Mouse (Mus musculus) small intestine, adult 2 months (tissue): ENCODE data around the gene Tmco2. TPM values are rescaled to one million over a fixed set of nuclear protein-coding genes. Genes with fewer than 3 reads are reported as not detected.

ENCODE experiments used
- H3K27ac ChIP-seq: fragments of 200-500 bp; 2 replicates; pipeline ENCODE4 v1.5.1; 2012; ENCODE audit warnings: low read depth, low read length, control low read depth, inconsistent platforms; ENCODE audit not compliant: insufficient read depth
- H3K27me3 ChIP-seq: fragments of 200-500 bp; 2 replicates; pipeline ENCODE4 v1.6.1; 2012; ENCODE audit warnings: mild to moderate bottlenecking, moderate library complexity, low read length, inconsistent platforms; ENCODE audit not compliant: control insufficient read depth, insufficient read depth
- H3K36me3 ChIP-seq: fragments of 200-500 bp; 2 replicates; pipeline ENCODE4 v1.6.1; 2012; ENCODE audit warnings: mild to moderate bottlenecking, low read length, control low read depth, inconsistent platforms; ENCODE audit not compliant: control insufficient read depth, insufficient read depth
- H3K4me1 ChIP-seq: fragments of 200-500 bp; 2 replicates; pipeline ENCODE4 v1.6.1; 2012; ENCODE audit warnings: low read length, inconsistent platforms, mixed read lengths; ENCODE audit not compliant: control insufficient read depth, insufficient read depth, insufficient read length
- H3K4me3 ChIP-seq: fragments of 200-500 bp; 2 replicates; pipeline ENCODE4 v1.5.1; 2012; ENCODE audit warnings: low read depth, mild to moderate bottlenecking, control low read depth, inconsistent platforms, low read length, moderate library complexity
- CTCF ChIP-seq: fragments of 200-500 bp; IDR thresholded peaks from 2 replicates; pipeline ENCODE4 v1.5.1; 2012; ENCODE audit warnings: low read depth, mild to moderate bottlenecking, control low read depth, inconsistent platforms, low read length, moderate library complexity, mixed read lengths; ENCODE audit not compliant: insufficient replicate concordance, insufficient read length; ENCODE audit errors: extremely low read depth
- POLR2A ChIP-seq: fragments of 200-500 bp; IDR thresholded peaks from 2 replicates; pipeline ENCODE4 v1.6.1; 2012; ENCODE audit warnings: low read depth, mild to moderate bottlenecking, control low read depth, inconsistent platforms, low read length, moderate library complexity
- WGBS: fragments of 180-500 bp; shearing (Covaris S2); methylation state at CpG from one replicate; pipeline ENCODE4 v1.1.7; 2018; 5-methylcytosine and 5-hydroxymethylcytosine counted together
- polyA plus RNA-seq: library from polyadenylated mRNA; depleted of rRNA; stranded (reverse); fragments of >200 nt; gene quantifications from 2 replicates; pipeline ENCODE4 v1.2.3, GENCODE M21; 2012; rRNA removed

Gene Tmco2
- polyA plus RNA-seq = not detected in 2 replicates

DNA sequence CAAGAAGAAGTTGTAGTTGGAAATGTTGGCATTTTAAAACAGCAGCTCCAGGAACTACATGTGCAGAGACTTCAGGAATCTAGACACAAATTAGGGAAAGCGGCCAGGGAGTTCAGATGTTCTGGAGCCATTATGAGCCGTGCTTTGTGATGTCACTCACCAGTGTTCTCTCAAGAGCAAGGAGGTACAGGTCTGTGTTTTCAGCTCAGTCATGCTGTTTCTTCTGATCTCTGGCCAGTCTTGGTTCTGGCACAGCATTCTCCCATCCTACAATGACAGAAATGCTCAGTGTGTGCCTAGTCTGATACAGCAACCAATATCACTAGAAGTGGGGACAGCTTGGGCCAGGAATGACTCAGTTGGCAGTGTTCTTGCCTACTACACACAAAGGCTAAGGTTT is at the start of gene Tmco2:
TSS of gene Tmco2 (minus strand) at position 101 of the 400 bp plus-strand sequence.
- H3K4me3 ChIP-seq = no peak within 1 kb of the TSS
- 93% methylated on average over 2 of the region's 2 CpGs for WGBS
- H3K4me1 ChIP-seq = no peaks in the 10 kb centered on the region
- H3K36me3 ChIP-seq = no peaks in the 10 kb centered on the region
- no peak within 1 kb of the TSS for H3K27ac ChIP-seq
- no peaks in the 10 kb centered on the region for H3K27me3 ChIP-seq
- TF ChIP-seq POLR2A (no peak), CTCF (no peak)

DNA sequence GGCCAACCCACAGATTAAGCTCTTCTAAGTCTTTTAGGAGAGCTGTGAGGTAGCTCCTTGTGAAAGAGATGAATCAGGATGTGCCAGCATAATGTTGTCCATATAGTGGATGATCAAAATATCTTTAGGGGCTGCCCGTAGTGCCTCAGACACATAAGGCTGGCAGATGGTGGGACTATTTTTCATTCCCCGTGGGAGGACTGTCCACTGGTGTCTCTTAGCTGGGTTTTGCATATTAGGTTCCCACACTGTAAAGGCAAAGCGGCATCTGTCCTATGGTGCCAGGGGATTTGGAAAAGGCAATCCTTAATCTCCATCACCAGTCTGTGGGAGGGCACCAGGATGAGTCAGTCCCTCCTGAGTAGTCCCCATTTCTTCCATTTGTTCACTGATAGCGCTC is 5.7 kb downstream of the Tmco2 start:
- 85% methylated on average over 4 of the region's 4 CpGs for WGBS
- H3K27me3 ChIP-seq = no peaks in the 10 kb centered on the region
- no peak overlapping the region for H3K27ac ChIP-seq
- no peak for TF ChIP-seq CTCF
- no peaks in the 10 kb centered on the region for H3K36me3 ChIP-seq
- no peak overlapping the region for H3K4me3 ChIP-seq
- H3K4me1 ChIP-seq = no peaks in the 10 kb centered on the region

DNA sequence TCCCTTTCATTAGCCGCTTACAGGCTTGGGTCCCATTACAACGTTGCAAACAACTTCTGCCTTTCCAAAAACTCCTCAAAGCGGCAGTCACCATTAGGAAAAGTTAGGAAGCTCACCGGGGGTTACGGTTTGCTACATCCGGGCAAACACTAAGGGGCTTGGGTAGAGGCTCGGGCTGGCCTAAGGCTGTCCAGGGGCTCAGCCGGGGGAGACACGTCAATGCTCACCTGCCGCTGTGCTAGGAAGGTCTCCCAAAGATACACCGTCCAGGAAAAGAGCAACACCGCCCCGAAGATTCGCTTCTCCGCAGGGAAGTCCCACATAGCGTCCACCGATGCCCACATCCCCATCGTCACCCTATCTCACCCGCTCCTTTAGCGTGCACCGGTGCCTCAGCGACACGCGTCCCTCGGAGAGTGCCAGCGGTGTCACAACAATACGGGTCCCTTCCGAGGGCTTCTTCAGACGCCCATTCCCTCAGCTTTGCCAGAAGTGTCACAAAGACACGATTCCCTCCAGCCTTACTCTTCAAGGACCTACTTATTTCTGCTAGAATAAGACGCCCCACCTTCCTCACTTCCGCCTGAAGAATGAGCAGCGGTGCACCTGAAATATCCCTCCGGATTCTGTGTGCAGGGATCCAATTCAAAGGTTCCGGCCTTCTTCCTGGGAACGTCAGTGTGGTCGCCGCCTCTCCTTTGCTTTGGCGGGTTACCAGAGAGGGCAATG is 11.2 kb downstream of the Tmco2 start, which contains the start of gene Zmpste24:
TSS of gene Zmpste24 (minus strand) at position 592 of the 729 bp plus-strand sequence.
- no peak for TF ChIP-seq CTCF
- no peak for TF ChIP-seq POLR2A
- 0 out of 2 replicates have a peak within 1 kb of the TSS, but pooled peaks have one; percentile 5 for H3K27ac ChIP-seq
- H3K36me3 ChIP-seq = peaks cover 10% of the 10 kb centered on the region; the same call in 1 of the 2 replicates
- H3K27me3 ChIP-seq = no peaks in the 10 kb centered on the region
- H3K4me3 ChIP-seq = peak within 1 kb of the TSS; percentile 84
- under 1% methylated on average over 39 of the region's 39 CpGs for WGBS
- 0 out of 2 replicates have a peak, but pooled peaks cover 2% of the 10 kb centered on the region for H3K4me1 ChIP-seq

DNA sequence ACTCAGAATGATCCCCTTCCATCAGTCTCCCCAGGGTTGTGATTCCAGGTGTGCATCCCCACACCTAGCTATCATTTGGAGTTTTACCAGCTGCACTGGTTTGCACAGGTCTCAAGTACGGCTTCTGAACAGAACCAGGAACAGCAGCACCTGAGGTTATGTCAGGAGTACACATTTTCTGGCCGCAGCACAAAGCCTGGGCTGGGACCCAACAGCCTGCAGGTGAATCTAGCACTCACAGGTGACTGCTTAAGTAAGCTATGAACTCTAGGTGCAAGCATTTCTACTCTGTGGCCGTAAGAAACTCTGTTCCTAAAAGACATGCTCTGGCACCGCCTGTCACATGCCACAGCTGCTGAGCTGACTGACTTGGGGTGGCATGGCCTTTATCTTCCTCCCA is 18.8 kb downstream of the Tmco2 start:
- Histone ChIP-seq H3K4me1 (no peaks in the 10 kb centered on the region), H3K27me3 (no peaks in the 10 kb centered on the region), H3K4me3 (no peak overlapping the region), H3K27ac (no peak overlapping the region), H3K36me3 (peaks cover 27% of the 10 kb centered on the region)
- TF ChIP-seq POLR2A (no peak), CTCF (no peak)
- 89% methylated on average over 4 of the region's 4 CpGs for WGBS

DNA sequence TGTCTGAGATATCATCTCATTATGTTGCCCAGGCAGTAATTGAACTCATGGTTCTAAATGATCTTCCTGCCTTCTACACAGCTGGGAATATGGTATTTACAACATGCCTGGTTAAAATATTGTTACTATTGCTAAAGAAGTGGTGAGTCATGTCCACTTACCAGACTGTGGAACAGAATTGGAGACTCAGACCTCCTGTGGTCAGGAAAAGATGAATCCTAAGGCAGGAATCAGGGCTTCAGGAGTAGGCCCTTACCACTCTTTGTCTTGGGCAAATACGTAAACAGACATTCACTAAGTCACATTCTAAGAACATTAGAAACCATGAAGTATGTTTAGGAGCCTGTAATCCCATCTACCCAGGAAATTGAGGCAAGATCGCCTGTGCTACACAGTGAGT is 20.3 kb downstream of the Tmco2 start:
- 97% methylated on average over 2 of the region's 2 CpGs for WGBS
- H3K4me1 ChIP-seq = no peaks in the 10 kb centered on the region
- H3K27me3 ChIP-seq = no peaks in the 10 kb centered on the region
- H3K27ac ChIP-seq = no peak overlapping the region
- H3K4me3 ChIP-seq = no peak overlapping the region
- no peak for TF ChIP-seq POLR2A
- TF ChIP-seq CTCF = no peak
- H3K36me3 ChIP-seq = peaks cover 31% of the 10 kb centered on the region

DNA sequence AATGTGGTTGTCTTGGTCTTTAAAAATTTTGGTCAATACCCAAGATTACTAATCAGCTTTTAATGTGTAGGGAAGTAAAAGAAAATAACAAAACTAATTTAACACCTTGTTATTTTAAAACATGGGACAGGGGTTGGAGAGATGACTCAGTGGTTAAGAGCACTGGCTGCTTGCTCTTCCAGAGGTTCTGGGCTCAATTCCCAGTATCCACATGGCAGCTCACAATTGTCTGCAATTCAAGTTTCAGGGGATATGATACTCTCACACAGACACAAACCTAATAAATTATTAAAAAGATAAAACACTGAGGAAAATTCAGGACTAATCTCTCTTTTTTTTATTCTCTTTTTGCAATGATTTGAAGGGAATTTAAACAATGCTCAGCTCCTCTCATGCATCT is 24.5 kb downstream of the Tmco2 start:
- TF ChIP-seq CTCF = no peak
- TF ChIP-seq POLR2A = no peak
- Histone ChIP-seq H3K36me3 (peaks cover 40% of the 10 kb centered on the region), H3K4me1 (no peaks in the 10 kb centered on the region), H3K4me3 (no peak overlapping the region), H3K27me3 (no peaks in the 10 kb centered on the region), H3K27ac (no peak overlapping the region)

DNA sequence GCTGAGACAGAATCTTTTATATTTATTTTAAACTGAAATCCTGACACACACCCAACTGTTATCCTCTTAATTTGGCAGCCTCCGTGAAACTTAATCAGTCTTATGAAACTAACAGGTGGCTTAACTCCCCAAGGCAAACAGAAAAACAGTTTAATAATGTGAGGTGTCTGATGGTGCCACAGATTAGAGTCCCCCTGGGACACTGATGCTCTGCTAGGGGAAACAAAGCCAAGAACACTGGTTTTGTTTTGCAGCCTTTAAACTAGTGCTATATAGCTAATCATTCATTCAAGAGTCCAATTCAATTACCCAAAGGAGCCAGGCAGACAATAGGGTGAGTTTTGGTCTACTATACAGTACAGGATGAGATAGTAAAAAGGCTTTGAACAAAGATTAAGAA is 28.6 kb downstream of the Tmco2 start:
- Histone ChIP-seq H3K27ac (no peak overlapping the region), H3K36me3 (peaks cover 36% of the 10 kb centered on the region), H3K4me1 (no peaks in the 10 kb centered on the region), H3K27me3 (no peaks in the 10 kb centered on the region), H3K4me3 (no peak overlapping the region)
- TF ChIP-seq CTCF = no peak
- TF ChIP-seq POLR2A = no peak
- 69% methylated on average over 1 of the region's 1 CpGs for WGBS
